Mouse (Mus musculus) CH12.LX (cell line): ENCODE measurements around the gene Timeless.

ENCODE experiments used
- BHLHE40 ChIP-seq: IDR thresholded peaks from 2 replicates; pipeline ENCODE4 v1.6.1; 2011; ENCODE audit warnings: mild to moderate bottlenecking, low read depth, low read length, improper control_type of control experiment
- CHD2 ChIP-seq: IDR thresholded peaks from 2 replicates; pipeline ENCODE4 v1.6.1; 2011; ENCODE audit warnings: low read length, improper control_type of control experiment
- CTCF ChIP-seq, 2 experiments: IDR thresholded peaks in 1 of 2; conservative IDR thresholded peaks in 1 of 2; 2 replicates each; pipeline ENCODE4 v1.5.1; 2011 to 2012; ENCODE audit warnings: low read depth in 2 of 2, low read length in 2 of 2, improper control_type of control experiment in 1 of 2, inconsistent platforms in 1 of 2, mild to moderate bottlenecking in 1 of 2, moderate library complexity in 1 of 2
- E2F4 ChIP-seq: IDR thresholded peaks from 2 replicates; pipeline ENCODE4 v1.6.1; 2011; ENCODE audit warnings: low read depth, low read length, improper control_type of control experiment; ENCODE audit not compliant: insufficient replicate concordance
- EP300 ChIP-seq: IDR thresholded peaks from 2 replicates; pipeline ENCODE4 v1.6.1; 2011; ENCODE audit warnings: low read length, improper control_type of control experiment
- HCFC1 ChIP-seq: IDR thresholded peaks from 2 replicates; pipeline ENCODE4 v1.6.1; 2012; ENCODE audit warnings: low read depth, mild to moderate bottlenecking, inconsistent platforms, low read length, improper control_type of control experiment
- MAX ChIP-seq: IDR thresholded peaks from 2 replicates; pipeline ENCODE4 v1.6.1; 2011; ENCODE audit warnings: low read length, improper control_type of control experiment
- POLR2A ChIP-seq: IDR thresholded peaks from 2 replicates; pipeline ENCODE4 v1.6.1; 2011; ENCODE audit warnings: low read depth, mild to moderate bottlenecking, improper control_type of control experiment, low read length
- USF2 ChIP-seq: conservative IDR thresholded peaks from 2 replicates; pipeline ENCODE4 v1.6.1; 2011; ENCODE audit warnings: low read depth, low read length, improper control_type of control experiment
- ZKSCAN1 ChIP-seq: IDR thresholded peaks from 2 replicates; pipeline ENCODE4 v1.6.1; 2012; ENCODE audit warnings: low read depth, inconsistent platforms, low read length, improper control_type of control experiment, borderline replicate concordance
- ZNF384 ChIP-seq: IDR thresholded peaks from 2 replicates; pipeline ENCODE4 v1.6.1; 2012; ENCODE audit warnings: low read depth, low read length, improper control_type of control experiment, inconsistent platforms

GRCm38 (mm10) chr10:128271883-128272282 is 40.0 kb downstream of the Timeless start:
- TF ChIP-seq CHD2 (no peak), CTCF (conservative IDR thresholded peaks at IDR 0.05 in 1 of 2, IDR thresholded peaks at IDR 0.05 in 1 of 2; ENCODE audit: low read depth in 2 of 2, low read length in 2 of 2) (peak in 1 of 2 experiments; percentile 48; a peak in 2 of 4 replicates), HCFC1 (no peak), MAX (no peak), EP300 (no peak), BHLHE40 (no peak), ZKSCAN1 (no peak), POLR2A (no peak), ZNF384 (no peak), E2F4 (no peak), USF2 (peak; percentile 22; the same call in 1 of the 2 replicates)
